Mouse (Mus musculus) midbrain, embryonic 14.5 days (tissue): ENCODE results near the gene Stx18. TPM values are rescaled to one million over a fixed set of nuclear protein-coding genes. Genes with fewer than 3 reads are reported as not detected.

ENCODE experiments used
- ATAC-seq: fragments of 200-750 bp; cut with Nextera tagmentation; 2 replicates; pipeline ENCODE4 v1.8.0; 2017; ENCODE audit warnings: moderate number of reproducible peaks, moderate library complexity; ENCODE audit not compliant: low FRiP score, low TSS enrichment
- DNase-seq: peaks from one replicate; pipeline ENCODE4 v3.0.0-alpha.2; 2015
- H3K27ac ChIP-seq: fragments of 300-500 bp; sonication (generic); replicated peaks from 2 replicates; pipeline ENCODE4 v1.5.1; 2014; ENCODE audit warnings: mild to moderate bottlenecking, low read depth, low read length, moderate library complexity
- H3K27me3 ChIP-seq: fragments of 300-500 bp; sonication (generic); 2 replicates; pipeline ENCODE4 v1.6.1; 2014; ENCODE audit warnings: low read length, control low read depth, mixed read lengths; ENCODE audit not compliant: control insufficient read depth, insufficient read depth
- H3K36me3 ChIP-seq: fragments of 300-500 bp; sonication (generic); 2 replicates; pipeline ENCODE4 v1.6.1; 2014; ENCODE audit warnings: low read length, control low read depth; ENCODE audit not compliant: control insufficient read depth, insufficient read depth
- H3K4me1 ChIP-seq: fragments of 300-500 bp; sonication (generic); 2 replicates; pipeline ENCODE4 v1.6.1; 2014; ENCODE audit warnings: mild to moderate bottlenecking, antibody characterized with exemption, low read length, control low read depth; ENCODE audit not compliant: control insufficient read depth, insufficient read depth
- H3K4me2 ChIP-seq: fragments of 300-500 bp; sonication (generic); 2 replicates; pipeline ENCODE4 v1.6.1; 2014; ENCODE audit warnings: mild to moderate bottlenecking, low read length, moderate library complexity
- H3K4me3 ChIP-seq: fragments of 300-500 bp; sonication (generic); replicated peaks from 2 replicates; pipeline ENCODE4 v1.5.1; 2014; ENCODE audit warnings: low read depth, low read length
- H3K9ac ChIP-seq: fragments of 300-500 bp; sonication (generic); replicated peaks from 2 replicates; pipeline ENCODE4 v1.6.1; 2014; ENCODE audit warnings: mild to moderate bottlenecking, low read length, moderate library complexity
- H3K9me3 ChIP-seq: fragments of 300-500 bp; sonication (generic); 2 replicates; pipeline ENCODE4 v1.6.1; 2016; ENCODE audit warnings: low read length, control low read depth, mixed read lengths; ENCODE audit not compliant: control insufficient read depth
- WGBS: fragments of 180-500 bp; shearing (Covaris S2); extraction: QIAGEN DNeasy Blood & Tissue Kit; methylation state at CpG from one replicate; pipeline ENCODE4 v1.1.7; 2014; 5-methylcytosine and 5-hydroxymethylcytosine counted together
- polyA plus RNA-seq: library from polyadenylated mRNA; unstranded; fragments of >200 nt; fragmentation: Nextera tagmentation; extraction: Ambion mirVana; gene quantifications from 2 replicates; pipeline ENCODE4 v1.2.1, GENCODE M21; 2014

Gene Stx18
- polyA plus RNA-seq, 1 experiment from 2014 or later, result 33.2 TPM

DNA sequence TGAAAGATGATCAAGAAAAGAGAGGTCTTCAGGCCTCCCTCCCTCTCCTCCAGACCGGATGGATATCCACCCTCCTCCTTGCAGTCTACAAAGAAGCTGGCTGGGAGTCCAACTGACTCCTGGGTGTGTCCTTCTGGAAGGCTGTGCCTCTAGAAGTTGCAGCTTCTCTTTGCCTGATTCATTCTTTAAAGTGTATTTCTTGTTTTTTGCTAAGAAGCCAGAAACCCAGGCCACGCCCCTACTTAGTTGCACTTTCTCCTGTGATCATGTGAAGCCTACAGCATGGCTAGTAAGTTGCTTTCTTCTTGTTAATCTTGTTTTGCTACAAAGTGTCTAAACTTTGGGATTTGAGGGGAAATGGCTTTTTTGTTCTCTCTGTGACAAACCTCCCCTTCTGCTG is 148.5 kb downstream of the Stx18 start:
- H3K27ac ChIP-seq, result no peak overlapping the region
- H3K9ac ChIP-seq, result no peak overlapping the region
- H3K4me2 ChIP-seq, result no peak overlapping the region
- 94% methylated on average over 2 of the region's 2 CpGs for WGBS
- no peaks in the 10 kb centered on the region for H3K27me3 ChIP-seq
- ATAC-seq, result no peak
- H3K36me3 ChIP-seq, result no peaks in the 10 kb centered on the region
- H3K9me3 ChIP-seq, result no peaks in the 10 kb centered on the region
- H3K4me3 ChIP-seq, result no peak overlapping the region
- H3K4me1 ChIP-seq, result no peaks in the 10 kb centered on the region
- no peak for DNase-seq

Other genes with a start within 250 kb of the Stx18 start
- 5.9 and 13.3 TPM in 2 replicates for gene Msx1, start 214.2 kb upstream of the Stx18 start, polyA plus RNA-seq
- gene Nsg1, start 121.2 kb downstream of the Stx18 start, polyA plus RNA-seq, result 280 and 671 TPM in 2 replicates
- 18.8 and 24.6 TPM in 2 replicates for gene Zbtb49, start 181.7 kb downstream of the Stx18 start, polyA plus RNA-seq
- 37.7 and 41.9 TPM in 2 replicates for gene Lyar, start 181.7 kb downstream of the Stx18 start, polyA plus RNA-seq
- gene Tmem128, start 221.4 kb downstream of the Stx18 start, polyA plus RNA-seq, result 114 and 120 TPM in 2 replicates
- not detected in 2 replicates for gene Otop1, start 237.2 kb downstream of the Stx18 start, polyA plus RNA-seq